Mouse (Mus musculus) kidney, postnatal 0 days (tissue): ENCODE results near the gene Kcnj9. TPM values are rescaled to one million over a fixed set of nuclear protein-coding genes. Genes with fewer than 3 reads are reported as not detected.

Experiments
- ATAC-seq: fragments of 200-750 bp; cut with Nextera tagmentation; replicated peaks from 2 replicates; pipeline ENCODE4 v1.8.0; 2017; ENCODE audit warnings: low read depth, moderate number of reproducible peaks, moderate TSS enrichment, moderate library complexity; ENCODE audit not compliant: low FRiP score
- DNase-seq: peaks from one replicate; pipeline ENCODE4 v3.0.0-alpha.2; 2016; ENCODE audit warnings: low spot score
- H3K27ac ChIP-seq: fragments of 300-500 bp; sonication (generic); 2 replicates; pipeline ENCODE4 v1.5.1; 2014; ENCODE audit warnings: mild to moderate bottlenecking
- H3K27me3 ChIP-seq: fragments of 300-500 bp; sonication (generic); 2 replicates; pipeline ENCODE4 v1.6.1; 2014; ENCODE audit warnings: low read length, mixed read lengths; ENCODE audit not compliant: insufficient read depth
- H3K36me3 ChIP-seq: fragments of 300-500 bp; sonication (generic); 2 replicates; pipeline ENCODE4 v1.6.1; 2014; ENCODE audit warnings: low read length, mixed read lengths; ENCODE audit not compliant: insufficient read depth
- H3K4me1 ChIP-seq: fragments of 300-500 bp; sonication (generic); replicated peaks from 2 replicates; pipeline ENCODE4 v1.6.1; 2014; ENCODE audit warnings: antibody characterized with exemption, low read length, mixed read lengths; ENCODE audit not compliant: insufficient read depth
- H3K4me2 ChIP-seq: fragments of 300-500 bp; sonication (generic); 2 replicates; pipeline ENCODE4 v1.6.1; 2014; ENCODE audit warnings: mild to moderate bottlenecking, low read length, moderate library complexity, mixed read lengths
- H3K4me3 ChIP-seq: fragments of 300-500 bp; sonication (generic); replicated peaks from 2 replicates; pipeline ENCODE4 v1.5.1; 2014; ENCODE audit warnings: low read depth, low read length
- H3K9ac ChIP-seq: fragments of 300-500 bp; sonication (generic); 2 replicates; pipeline ENCODE4 v1.6.1; 2014; ENCODE audit warnings: low read depth, low read length
- H3K9me3 ChIP-seq: fragments of 300-500 bp; sonication (generic); replicated peaks from 2 replicates; pipeline ENCODE4 v1.6.1; 2016; ENCODE audit warnings: low read length, inconsistent platforms, mixed read lengths
- CTCF ChIP-seq: IDR thresholded peaks from 2 replicates; pipeline ENCODE4 v1.5.1; 2016; ENCODE audit warnings: antibody characterized with exemption, low read depth, mild to moderate bottlenecking, moderate library complexity
- WGBS: fragments of 180-500 bp; shearing (Covaris S2); extraction: QIAGEN DNeasy Blood & Tissue Kit; methylation state at CpG from one replicate; pipeline ENCODE4 v1.1.7; 2014; 5-methylcytosine and 5-hydroxymethylcytosine counted together
- polyA plus RNA-seq: library from polyadenylated mRNA; unstranded; fragments of >200 nt; fragmentation: Nextera tagmentation; extraction: Ambion mirVana; gene quantifications from 2 replicates; pipeline ENCODE4 v1.2.1, GENCODE M21; 2015

Kcnj9 gene
- polyA plus RNA-seq, 1 experiment from 2014 or later = 0.03 TPM

DNA sequence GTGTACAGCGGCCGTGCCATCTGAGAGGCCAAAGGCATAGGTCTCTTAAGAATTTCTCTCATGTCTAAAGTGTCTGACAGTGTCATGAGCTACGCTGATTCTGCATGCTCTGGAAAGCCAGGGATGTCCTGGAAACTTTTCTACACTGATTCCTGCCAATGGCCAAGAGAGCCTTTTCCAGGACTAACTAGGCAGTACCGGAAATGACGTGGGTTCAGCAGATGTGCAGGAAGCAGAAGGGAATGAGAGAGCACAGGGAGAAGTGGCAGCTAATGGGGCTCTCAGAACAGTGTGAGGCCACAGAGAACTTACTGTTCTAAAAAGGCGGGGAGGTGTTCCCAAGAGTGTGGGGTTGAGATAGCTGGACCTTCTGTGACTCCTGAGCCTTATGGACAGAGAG, 55.7 kb downstream of the Kcnj9 start:
- no peak overlapping the region for H3K4me2 ChIP-seq
- no peaks in the 10 kb centered on the region for H3K27me3 ChIP-seq
- TF ChIP-seq CTCF = no peak
- ATAC-seq (no peak), DNase-seq (no peak)
- no peak overlapping the region for H3K27ac ChIP-seq
- no peaks in the 10 kb centered on the region for H3K4me1 ChIP-seq
- WGBS = 91% methylated on average over 6 of the region's 6 CpGs
- H3K36me3 ChIP-seq = no peaks in the 10 kb centered on the region
- no peak overlapping the region for H3K9ac ChIP-seq
- no peak overlapping the region for H3K4me3 ChIP-seq
- H3K9me3 ChIP-seq = no peaks in the 10 kb centered on the region

DNA sequence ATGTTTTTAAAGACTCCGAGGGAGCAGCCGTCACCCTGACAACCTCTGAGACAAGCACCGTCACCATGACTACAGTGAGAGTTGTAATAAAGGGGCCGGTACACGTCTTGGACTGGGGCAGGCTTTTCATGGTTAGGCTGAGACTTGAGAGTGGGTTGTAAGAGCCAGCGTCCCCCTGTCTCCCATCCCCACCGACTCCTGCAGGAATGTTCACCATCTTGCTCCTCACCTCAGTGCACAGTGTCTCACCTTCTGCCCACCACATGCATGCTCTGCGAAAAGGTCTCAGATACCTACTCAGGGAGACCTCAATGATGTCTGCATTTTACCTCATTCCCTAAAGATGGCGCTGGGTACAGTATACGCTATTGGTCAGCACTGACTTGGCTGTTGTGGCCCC, 57.4 kb downstream of the Kcnj9 start:
- DNase-seq (no peak), ATAC-seq (no peak)
- no peak for TF ChIP-seq CTCF
- Histone ChIP-seq H3K9me3 (no peaks in the 10 kb centered on the region), H3K4me3 (no peak overlapping the region), H3K4me2 (no peak overlapping the region), H3K27me3 (no peaks in the 10 kb centered on the region), H3K9ac (no peak overlapping the region), H3K27ac (no peak overlapping the region), H3K4me1 (no peaks in the 10 kb centered on the region), H3K36me3 (no peaks in the 10 kb centered on the region)
- 57% methylated on average over 10 of the region's 10 CpGs for WGBS

DNA sequence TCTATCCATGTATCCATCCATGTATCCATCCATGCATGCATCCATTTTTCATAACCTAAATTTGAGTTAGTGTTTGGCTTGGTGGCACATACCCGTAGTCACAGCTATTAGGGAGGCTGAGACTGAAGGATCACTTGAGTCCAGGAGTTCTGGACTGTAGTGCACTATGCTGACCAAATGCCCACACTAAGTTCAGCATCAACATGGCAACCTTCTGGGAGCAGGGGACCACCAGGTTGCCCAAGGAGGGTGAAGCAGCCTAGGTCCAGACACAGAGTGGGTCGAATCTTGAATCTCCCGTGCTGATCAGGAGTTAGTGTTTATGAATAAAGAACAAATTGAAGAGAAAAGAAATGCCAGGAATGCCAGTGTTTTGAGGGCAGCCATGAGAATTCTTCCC, 57.9 kb downstream of the Kcnj9 start:
- no peak for TF ChIP-seq CTCF
- Histone ChIP-seq H3K4me2 (no peak overlapping the region), H3K4me1 (no peaks in the 10 kb centered on the region), H3K36me3 (no peaks in the 10 kb centered on the region), H3K9me3 (no peaks in the 10 kb centered on the region), H3K27me3 (no peaks in the 10 kb centered on the region), H3K4me3 (no peak overlapping the region), H3K9ac (no peak overlapping the region), H3K27ac (no peak overlapping the region)
- no peak for DNase-seq
- 79% methylated on average over 3 of the region's 3 CpGs for WGBS
- no peak for ATAC-seq

Other genes starting within 250 kb of the Kcnj9 start
- 143 and 163 TPM in 2 replicates for gene Copa, start 246.8 kb downstream of the Kcnj9 start, polyA plus RNA-seq
- gene Ncstn, start 246.5 kb downstream of the Kcnj9 start, polyA plus RNA-seq = 129 and 135 TPM in 2 replicates
- gene Pex19, start 202.6 kb downstream of the Kcnj9 start, polyA plus RNA-seq = 133 and 136 TPM in 2 replicates
- gene Dcaf8, start 181.2 kb downstream of the Kcnj9 start, polyA plus RNA-seq = 110 and 123 TPM in 2 replicates
- gene Pea15a, start 122.5 kb downstream of the Kcnj9 start, polyA plus RNA-seq = 91.8 and 103 TPM in 2 replicates
- gene Casq1, start 109.5 kb downstream of the Kcnj9 start, polyA plus RNA-seq = 2.4 and 3.1 TPM in 2 replicates
- not detected in 2 replicates for gene Atp1a4, start 70.9 kb downstream of the Kcnj9 start, polyA plus RNA-seq
- 39.0 and 43.0 TPM in 2 replicates for gene Igsf8, start 67.7 kb downstream of the Kcnj9 start, polyA plus RNA-seq
- gene Atp1a2, start 31.3 kb downstream of the Kcnj9 start, polyA plus RNA-seq = 1.6 and 2.0 TPM in 2 replicates
- 3.3 and 4.2 TPM in 2 replicates for gene Kcnj10, start 11.9 kb upstream of the Kcnj9 start, polyA plus RNA-seq
- gene Pigm, start 47.2 kb upstream of the Kcnj9 start, polyA plus RNA-seq = 5.8 and 6.1 TPM in 2 replicates
- gene Slamf9, start 146.0 kb upstream of the Kcnj9 start, polyA plus RNA-seq = 1.3 and 2.3 TPM in 2 replicates
- 12.5 and 13.3 TPM in 2 replicates for gene Igsf9, start 152.5 kb upstream of the Kcnj9 start, polyA plus RNA-seq
- gene Tagln2, start 170.7 kb upstream of the Kcnj9 start, polyA plus RNA-seq = 225 and 250 TPM in 2 replicates
- 1.1 and 1.3 TPM in 2 replicates for gene Cfap45, start 191.5 kb upstream of the Kcnj9 start, polyA plus RNA-seq
- gene Vsig8, start 226.6 kb upstream of the Kcnj9 start, polyA plus RNA-seq = 1.0 and 1.6 TPM in 2 replicates